Mouse (Mus musculus): ENCODE results near the gene Tufm. TPM values are rescaled to one million over a fixed set of nuclear protein-coding genes. Genes with fewer than 3 reads are reported as not detected.
A peak's percentile ranks its signal among the peaks of the same experiment; 100 is the strongest.

Tufm gene
- 10 to 100 TPM; 79.7 to 88.9 TPM for total RNA-seq (2021)
- long read RNA-seq, experiment 1, transcript Tufm-201 (10 exons, 1,679 nt), result major isoform, 40 of 47 reads
- long read RNA-seq, experiment 1, partial matches to known transcripts, result 7 of 47 reads
- long read RNA-seq, experiment 1, other reads (novel, unspliced or antisense), result 0 of 47 reads
- long read RNA-seq, experiment 2, transcript Tufm-201 (10 exons, 1,679 nt), result major isoform, 51 of 58 reads
- long read RNA-seq, experiment 2, partial matches to known transcripts, result 5 of 58 reads
- long read RNA-seq, experiment 2, other reads (novel, unspliced or antisense), result 2 of 58 reads

GRCm38 (mm10) chr7:126487052-126487483, at the start of gene Tufm:
Gene Tufm, plus strand, starts transcription at chr7:126487361.
- peak; percentile 91 to 98 for DNase-seq (ENCODE audit: low spot score in 2 of 2)

GRCm38 (mm10) chr7:126440134-126440533, 47.0 kb upstream of the Tufm start:
- no peak for DNase-seq (ENCODE audit: low spot score in 2 of 2)

- no peak for DNase-seq (ENCODE audit: low spot score in 2 of 2)
Observed at GRCm38 (mm10) chr7:126443997-126444396, 43.2 kb upstream of the Tufm start.

GRCm38 (mm10) chr7:126444536-126444935, 42.6 kb upstream of the Tufm start:
- DNase-seq (ENCODE audit: low spot score in 2 of 2), result no peak

GRCm38 (mm10) chr7:126445104-126445815, 41.9 kb upstream of the Tufm start:
- DNase-seq (ENCODE audit: low spot score in 2 of 2), result no peak

GRCm38 (mm10) chr7:126446217-126446616, 40.9 kb upstream of the Tufm start:
- DNase-seq (ENCODE audit: low spot score in 2 of 2), result no peak

GRCm38 (mm10) chr7:126448481-126448880, 38.7 kb upstream of the Tufm start:
- no peak for DNase-seq (ENCODE audit: low spot score in 2 of 2)

- no peak for DNase-seq (ENCODE audit: low spot score in 2 of 2)
Observed at GRCm38 (mm10) chr7:126449991-126450390, 37.2 kb upstream of the Tufm start.

GRCm38 (mm10) chr7:126450641-126451040, 36.5 kb upstream of the Tufm start:
- no peak for DNase-seq (ENCODE audit: low spot score in 2 of 2)

- DNase-seq (ENCODE audit: low spot score in 2 of 2), result no peak
Observed at GRCm38 (mm10) chr7:126452244-126452643, 34.9 kb upstream of the Tufm start.

- no peak for DNase-seq (ENCODE audit: low spot score in 2 of 2)
Observed at GRCm38 (mm10) chr7:126453861-126454260, 33.3 kb upstream of the Tufm start.

GRCm38 (mm10) chr7:126455242-126455641, 31.9 kb upstream of the Tufm start:
- no peak for DNase-seq (ENCODE audit: low spot score in 2 of 2)

- no peak for DNase-seq (ENCODE audit: low spot score in 2 of 2)
Observed at GRCm38 (mm10) chr7:126456382-126457266, 30.5 kb upstream of the Tufm start.

GRCm38 (mm10) chr7:126458225-126458624, 28.9 kb upstream of the Tufm start:
- no peak for DNase-seq (ENCODE audit: low spot score in 2 of 2)

GRCm38 (mm10) chr7:126458844-126459618, 28.1 kb upstream of the Tufm start:
- DNase-seq (ENCODE audit: low spot score in 2 of 2), result no peak

GRCm38 (mm10) chr7:126460623-126461399, 26.4 kb upstream of the Tufm start:
- DNase-seq (ENCODE audit: low spot score in 2 of 2), result no peak

- DNase-seq (ENCODE audit: low spot score in 2 of 2), result no peak
Observed at GRCm38 (mm10) chr7:126461626-126462025, 25.5 kb upstream of the Tufm start.

- no peak for DNase-seq (ENCODE audit: low spot score in 2 of 2)
Observed at GRCm38 (mm10) chr7:126463004-126463403, 24.2 kb upstream of the Tufm start, which contains the start of gene Atp2a1. Gene Atp2a1, minus strand, starts transcription at chr7:126463108.

- DNase-seq (ENCODE audit: low spot score in 2 of 2), result no peak
Observed at GRCm38 (mm10) chr7:126463547-126463946, 23.6 kb upstream of the Tufm start.

- DNase-seq (ENCODE audit: low spot score in 2 of 2), result no peak
Observed at GRCm38 (mm10) chr7:126464121-126464520, 23.0 kb upstream of the Tufm start.

Measured in layer of hippocampus, postnatal 14 days (tissue).